Mouse (Mus musculus): ENCODE data around the gene Wdr37. TPM values are rescaled to one million over a fixed set of nuclear protein-coding genes. Genes with fewer than 3 reads are reported as not detected.
"Not testable (repeated sequence)": the region's sequence is repeated elsewhere in the genome, so short reads cannot be mapped to it uniquely, and the experiment has no call there.

Gene Wdr37
- 21.0 and 21.6 TPM in 2 replicates for polyA plus RNA-seq (2015; fragmentation: Nextera tagmentation; extraction: Ambion mirVana)

- H3K4me2 ChIP-seq (replicated peaks; ENCODE audit: low read depth, low read length) = peak within 1 kb of the TSS; percentile 85
- 0 out of 2 replicates have a peak, but pooled peaks cover 6% of the 10 kb centered on the region for H3K36me3 ChIP-seq (ENCODE audit: insufficient read depth, low read length)
- H3K27me3 ChIP-seq (ENCODE audit: insufficient read depth, low read length) = no peaks in the 10 kb centered on the region
- H3K27ac ChIP-seq (ENCODE audit: low read length) = peak within 1 kb of the TSS; percentile 95
- H3K9ac ChIP-seq (replicated peaks; ENCODE audit: low read length) = peak within 1 kb of the TSS; percentile 80
- 1% methylated on average over 18 of the region's 18 CpGs for WGBS
- H3K4me3 ChIP-seq (ENCODE audit: low read length) = peak within 1 kb of the TSS; percentile 84
- H3K9me3 ChIP-seq (ENCODE audit: low read length) = no peaks in the 10 kb centered on the region
- peak; percentile 89 for ATAC-seq (ENCODE audit: low FRiP score, low TSS enrichment)
- H3K4me1 ChIP-seq (ENCODE audit: insufficient read depth, low read length) = peaks cover 8% of the 10 kb centered on the region
These were observed at the start of gene Wdr37 for GRCm38 (mm10) chr13:8871314-8871962. Wdr37 (minus strand) TSS chr13:8871909.

- not testable (repeated sequence) for H3K9ac ChIP-seq (replicated peaks; ENCODE audit: low read length); ATAC-seq (ENCODE audit: low FRiP score, low TSS enrichment); H3K27ac ChIP-seq (ENCODE audit: low read length); H3K4me3 ChIP-seq (ENCODE audit: low read length); H3K4me1 ChIP-seq (ENCODE audit: insufficient read depth, low read length); H3K27me3 ChIP-seq (ENCODE audit: insufficient read depth, low read length); H3K4me2 ChIP-seq (replicated peaks; ENCODE audit: low read depth, low read length); H3K9me3 ChIP-seq (ENCODE audit: low read length); H3K36me3 ChIP-seq (ENCODE audit: insufficient read depth, low read length)
- WGBS = 93% methylated on average over 8 of the region's 8 CpGs
These were observed 42.2 kb upstream of the Wdr37 start for GRCm38 (mm10) chr13:8913890-8914289.

GRCm38 (mm10) chr13:8905986-8906385 is 34.3 kb upstream of the Wdr37 start:
- H3K9me3 ChIP-seq (ENCODE audit: low read length) = peaks cover 15% of the 10 kb centered on the region
- not testable (repeated sequence) for H3K4me3 ChIP-seq (ENCODE audit: low read length); H3K27ac ChIP-seq (ENCODE audit: low read length); H3K36me3 ChIP-seq (ENCODE audit: insufficient read depth, low read length); H3K4me2 ChIP-seq (replicated peaks; ENCODE audit: low read depth, low read length); H3K4me1 ChIP-seq (ENCODE audit: insufficient read depth, low read length); H3K9ac ChIP-seq (replicated peaks; ENCODE audit: low read length); H3K27me3 ChIP-seq (ENCODE audit: insufficient read depth, low read length); ATAC-seq (ENCODE audit: low FRiP score, low TSS enrichment)
- 87% methylated on average over 2 of the region's 2 CpGs for WGBS

GRCm38 (mm10) chr13:8888603-8889002 is 16.9 kb upstream of the Wdr37 start:
- no peak overlapping the region for H3K27ac ChIP-seq (ENCODE audit: low read length)
- H3K27me3 ChIP-seq (ENCODE audit: insufficient read depth, low read length) = no peaks in the 10 kb centered on the region
- H3K4me2 ChIP-seq (replicated peaks; ENCODE audit: low read depth, low read length) = no peak overlapping the region
- no peak overlapping the region for H3K9ac ChIP-seq (replicated peaks; ENCODE audit: low read length)
- ATAC-seq (ENCODE audit: low FRiP score, low TSS enrichment) = no peak
- H3K9me3 ChIP-seq (ENCODE audit: low read length) = no peaks in the 10 kb centered on the region
- no peak overlapping the region for H3K4me3 ChIP-seq (ENCODE audit: low read length)
- peaks cover 23% of the 10 kb centered on the region for H3K36me3 ChIP-seq (ENCODE audit: insufficient read depth, low read length)
- WGBS = 97% methylated on average over 1 of the region's 1 CpGs
- peaks cover 12% of the 10 kb centered on the region; the same call in 1 of the 2 replicates for H3K4me1 ChIP-seq (ENCODE audit: insufficient read depth, low read length)

GRCm38 (mm10) chr13:8886185-8886560 is 14.5 kb upstream of the Wdr37 start:
- no peak for ATAC-seq (ENCODE audit: low FRiP score, low TSS enrichment)
- Histone ChIP-seq H3K9me3 (ENCODE audit: low read length) (no peaks in the 10 kb centered on the region), H3K9ac (replicated peaks; ENCODE audit: low read length) (peak overlapping the region; percentile 69), H3K27me3 (ENCODE audit: insufficient read depth, low read length) (no peaks in the 10 kb centered on the region), H3K4me1 (ENCODE audit: insufficient read depth, low read length) (peaks cover 12% of the 10 kb centered on the region; the same call in 1 of the 2 replicates), H3K4me3 (ENCODE audit: low read length) (peak overlapping the region; percentile 66), H3K27ac (ENCODE audit: low read length) (peak overlapping the region; percentile 93; the same call in 1 of the 2 replicates), H3K4me2 (replicated peaks; ENCODE audit: low read depth, low read length) (peak overlapping the region; percentile 56), H3K36me3 (ENCODE audit: insufficient read depth, low read length) (peaks cover 14% of the 10 kb centered on the region; the same call in 1 of the 2 replicates)
- WGBS = 4% methylated on average over 9 of the region's 9 CpGs

- Histone ChIP-seq H3K27me3 (ENCODE audit: insufficient read depth, low read length) (no peaks in the 10 kb centered on the region), H3K9ac (replicated peaks; ENCODE audit: low read length) (peak within 1 kb of the TSS; percentile 79), H3K9me3 (ENCODE audit: low read length) (no peaks in the 10 kb centered on the region), H3K4me2 (replicated peaks; ENCODE audit: low read depth, low read length) (peak within 1 kb of the TSS; percentile 56), H3K4me3 (ENCODE audit: low read length) (peak within 1 kb of the TSS; percentile 66), H3K4me1 (ENCODE audit: insufficient read depth, low read length) (peaks cover 12% of the 10 kb centered on the region; the same call in 1 of the 2 replicates), H3K27ac (ENCODE audit: low read length) (peak within 1 kb of the TSS; percentile 93), H3K36me3 (ENCODE audit: insufficient read depth, low read length) (peaks cover 14% of the 10 kb centered on the region; the same call in 1 of the 2 replicates)
- peak; percentile 100 for ATAC-seq (ENCODE audit: low FRiP score, low TSS enrichment)
- under 1% methylated on average over 46 of the region's 46 CpGs for WGBS
These were observed 13.9 kb upstream of the Wdr37 start, which contains the start of gene Idi1 for GRCm38 (mm10) chr13:8885445-8886184. Idi1 (plus strand) TSS chr13:8885501.

- not testable (repeated sequence) for H3K9me3 ChIP-seq (ENCODE audit: low read length); H3K36me3 ChIP-seq (ENCODE audit: insufficient read depth, low read length); H3K4me2 ChIP-seq (replicated peaks; ENCODE audit: low read depth, low read length); H3K4me3 ChIP-seq (ENCODE audit: low read length); H3K9ac ChIP-seq (replicated peaks; ENCODE audit: low read length); ATAC-seq (ENCODE audit: low FRiP score, low TSS enrichment); H3K27me3 ChIP-seq (ENCODE audit: insufficient read depth, low read length); H3K27ac ChIP-seq (ENCODE audit: low read length)
- peaks cover 12% of the 10 kb centered on the region; the same call in 1 of the 2 replicates for H3K4me1 ChIP-seq (ENCODE audit: insufficient read depth, low read length)
- WGBS = 70% methylated on average over 5 of the region's 5 CpGs
These were observed 12.2 kb upstream of the Wdr37 start for GRCm38 (mm10) chr13:8883870-8884269.

- no peak overlapping the region for H3K27ac ChIP-seq (ENCODE audit: low read length)
- 77% methylated on average over 3 of the region's 3 CpGs for WGBS
These were observed 9.9 kb upstream of the Wdr37 start for GRCm38 (mm10) chr13:8881611-8882010.

GRCm38 (mm10) chr13:8873776-8874175 is 2.1 kb upstream of the Wdr37 start:
- WGBS = 95% methylated on average over 1 of the region's 1 CpGs
- H3K4me3 ChIP-seq (ENCODE audit: low read length) = no peak overlapping the region
- ATAC-seq (ENCODE audit: low FRiP score, low TSS enrichment) = no peak
- no peaks in the 10 kb centered on the region for H3K9me3 ChIP-seq (ENCODE audit: low read length)
- H3K4me1 ChIP-seq (ENCODE audit: insufficient read depth, low read length) = peaks cover 8% of the 10 kb centered on the region
- no peaks in the 10 kb centered on the region for H3K36me3 ChIP-seq (ENCODE audit: insufficient read depth, low read length)
- H3K9ac ChIP-seq (replicated peaks; ENCODE audit: low read length) = no peak overlapping the region
- H3K4me2 ChIP-seq (replicated peaks; ENCODE audit: low read depth, low read length) = no peak overlapping the region
- no peaks in the 10 kb centered on the region for H3K27me3 ChIP-seq (ENCODE audit: insufficient read depth, low read length)
- no peak overlapping the region for H3K27ac ChIP-seq (ENCODE audit: low read length)

More at GRCm38 (mm10) chr13:8881611-8882010, 9.9 kb upstream of the Wdr37 start:
- Histone ChIP-seq H3K4me1 (ENCODE audit: insufficient read depth, low read length) (peaks cover 6% of the 10 kb centered on the region; the same call in 1 of the 2 replicates), H3K36me3 (ENCODE audit: insufficient read depth, low read length) (no peaks in the 10 kb centered on the region), H3K4me3 (ENCODE audit: low read length) (no peak overlapping the region), H3K9ac (replicated peaks; ENCODE audit: low read length) (no peak overlapping the region), H3K9me3 (ENCODE audit: low read length) (no peaks in the 10 kb centered on the region), H3K27me3 (ENCODE audit: insufficient read depth, low read length) (no peaks in the 10 kb centered on the region), H3K4me2 (replicated peaks; ENCODE audit: low read depth, low read length) (no peak overlapping the region)
- no peak for ATAC-seq (ENCODE audit: low FRiP score, low TSS enrichment)

Data from kidney, embryonic 16.5 days (tissue).